Mouse (Mus musculus): ENCODE results near the gene Tspan7. TPM values are rescaled to one million over a fixed set of nuclear protein-coding genes. Genes with fewer than 3 reads are reported as not detected.
A peak's percentile ranks its signal among the peaks of the same experiment; 100 is the strongest.

Tspan7 gene
- 635 and 712 TPM in 2 replicates for polyA plus RNA-seq (2012; rRNA removed)

GRCm38 (mm10) chrX:10484872-10485569 is at the start of gene Tspan7:
Tspan7 (plus strand) TSS chrX:10485158.
- WGBS = 18% methylated on average over 31 of the region's 41 CpGs
- no peak for TF ChIP-seq CTCF (IDR thresholded peaks at IDR 0.05; ENCODE audit: insufficient read depth, low read length)
- no peak for TF ChIP-seq POLR2A (IDR thresholded peaks at IDR 0.05; ENCODE audit: borderline replicate concordance, extremely low read depth, low read depth, low read length)
- Histone ChIP-seq H3K4me1 (ENCODE audit: control insufficient read depth, insufficient read depth, low read length) (no peaks in the 10 kb centered on the region; the same call in 1 of the 2 replicates), H3K4me3 (replicated peaks; ENCODE audit: extremely low read depth, low read depth, low read length) (peak within 1 kb of the TSS; percentile 89)
- DNase-seq = peak; percentile 20

- Histone ChIP-seq H3K4me1 (ENCODE audit: control insufficient read depth, insufficient read depth, low read length) (no peaks in the 10 kb centered on the region), H3K4me3 (replicated peaks; ENCODE audit: extremely low read depth, low read depth, low read length) (no peak overlapping the region)
- DNase-seq = no peak
- TF ChIP-seq CTCF (IDR thresholded peaks at IDR 0.05; ENCODE audit: insufficient read depth, low read length) (no peak), POLR2A (IDR thresholded peaks at IDR 0.05; ENCODE audit: borderline replicate concordance, extremely low read depth, low read depth, low read length) (no peak)
- 80% methylated on average over 10 of the region's 10 CpGs for WGBS
Measured at GRCm38 (mm10) chrX:10449323-10449980, 35.5 kb upstream of the Tspan7 start.

DNA sequence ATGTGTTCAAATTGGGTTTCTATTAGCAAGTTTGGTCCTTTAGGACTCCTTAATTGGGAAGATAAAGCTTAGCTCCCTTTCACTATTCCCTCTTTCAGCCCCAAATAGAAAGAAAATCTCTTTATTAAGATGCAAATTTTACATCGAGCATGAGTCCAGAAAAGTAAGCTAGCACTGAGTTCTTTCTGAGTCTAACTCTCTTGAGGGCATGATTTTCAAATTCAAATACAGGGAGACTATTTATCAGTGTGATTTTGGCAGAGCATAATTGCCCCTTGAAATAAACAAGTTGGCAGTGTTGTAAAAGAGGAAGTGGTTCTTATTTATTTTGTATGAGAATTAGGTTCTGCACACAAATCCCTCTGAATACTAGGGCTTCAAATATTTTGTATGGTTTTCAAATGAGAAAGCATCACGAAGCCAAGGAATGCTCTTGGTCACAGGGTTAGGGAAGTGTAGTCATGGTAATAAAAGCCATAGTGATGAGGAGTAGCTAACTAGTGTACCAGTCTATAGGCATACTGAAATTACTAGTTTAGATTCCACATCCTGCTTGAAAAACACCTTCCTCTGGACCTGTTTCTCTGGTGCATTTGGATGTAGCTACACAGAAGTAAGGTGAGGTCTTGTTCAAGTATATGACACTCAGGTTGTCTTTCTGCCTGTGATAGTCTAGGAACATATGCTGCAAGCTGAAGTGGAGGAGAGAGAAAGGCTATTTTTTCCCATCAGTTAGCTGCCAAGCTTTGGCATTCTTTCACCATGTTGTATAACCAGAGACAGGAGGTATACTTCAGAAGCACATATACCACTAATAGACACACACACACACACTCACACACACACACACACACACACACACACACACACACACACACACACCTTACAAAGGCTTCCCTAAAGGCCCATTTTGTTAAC is 34.6 kb upstream of the Tspan7 start:
- WGBS = 58% methylated on average over 2 of the region's 2 CpGs
- TF ChIP-seq CTCF (IDR thresholded peaks at IDR 0.05; ENCODE audit: insufficient read depth, low read length) (no peak), POLR2A (IDR thresholded peaks at IDR 0.05; ENCODE audit: borderline replicate concordance, extremely low read depth, low read depth, low read length) (no peak)
- no peaks in the 10 kb centered on the region for H3K4me1 ChIP-seq (ENCODE audit: control insufficient read depth, insufficient read depth, low read length)
- DNase-seq = no peak
- no peak overlapping the region for H3K4me3 ChIP-seq (replicated peaks; ENCODE audit: extremely low read depth, low read depth, low read length)

DNA sequence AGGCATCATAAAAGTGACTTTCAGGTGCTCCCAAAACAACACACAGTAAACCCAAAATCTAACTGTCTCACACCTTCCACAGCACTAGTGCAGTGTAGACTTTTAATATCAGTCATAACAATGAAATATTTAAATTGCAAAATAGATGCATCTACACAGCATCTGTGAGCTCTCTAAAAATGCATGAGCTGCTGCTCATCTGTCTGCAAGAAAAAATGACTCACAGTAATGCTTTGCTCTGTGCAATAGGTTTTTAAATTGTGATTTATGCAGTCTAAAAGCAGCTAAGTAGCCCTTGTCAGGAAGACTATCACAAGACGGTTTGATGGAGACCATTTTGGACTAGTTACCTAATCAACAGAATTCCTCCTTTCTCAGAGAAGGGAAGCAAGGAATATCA is 31.2 kb upstream of the Tspan7 start:
- DNase-seq = no peak
- WGBS = 43% methylated on average over 1 of the region's 1 CpGs
- H3K4me3 ChIP-seq (replicated peaks; ENCODE audit: extremely low read depth, low read depth, low read length) = no peak overlapping the region
- TF ChIP-seq POLR2A (IDR thresholded peaks at IDR 0.05; ENCODE audit: borderline replicate concordance, extremely low read depth, low read depth, low read length) (no peak), CTCF (IDR thresholded peaks at IDR 0.05; ENCODE audit: insufficient read depth, low read length) (no peak)
- no peaks in the 10 kb centered on the region for H3K4me1 ChIP-seq (ENCODE audit: control insufficient read depth, insufficient read depth, low read length)

GRCm38 (mm10) chrX:10457256-10457655 is 27.7 kb upstream of the Tspan7 start:
- H3K4me3 ChIP-seq (replicated peaks; ENCODE audit: extremely low read depth, low read depth, low read length) = no peak overlapping the region
- WGBS = 82% methylated on average over 3 of the region's 3 CpGs
- DNase-seq = no peak

GRCm38 (mm10) chrX:10477088-10477487 is 7.9 kb upstream of the Tspan7 start:
- Histone ChIP-seq H3K4me1 (ENCODE audit: control insufficient read depth, insufficient read depth, low read length) (no peaks in the 10 kb centered on the region), H3K4me3 (replicated peaks; ENCODE audit: extremely low read depth, low read depth, low read length) (no peak overlapping the region)
- WGBS = 85% methylated on average over 1 of the region's 1 CpGs
- no peak for TF ChIP-seq CTCF (IDR thresholded peaks at IDR 0.05; ENCODE audit: insufficient read depth, low read length)
- TF ChIP-seq POLR2A (IDR thresholded peaks at IDR 0.05; ENCODE audit: borderline replicate concordance, extremely low read depth, low read depth, low read length) = no peak
- no peak for DNase-seq

More at GRCm38 (mm10) chrX:10457256-10457655, 27.7 kb upstream of the Tspan7 start:
- no peaks in the 10 kb centered on the region for H3K4me1 ChIP-seq (ENCODE audit: control insufficient read depth, insufficient read depth, low read length)
- TF ChIP-seq CTCF (IDR thresholded peaks at IDR 0.05; ENCODE audit: insufficient read depth, low read length) (no peak), POLR2A (IDR thresholded peaks at IDR 0.05; ENCODE audit: borderline replicate concordance, extremely low read depth, low read depth, low read length) (no peak)

DNA sequence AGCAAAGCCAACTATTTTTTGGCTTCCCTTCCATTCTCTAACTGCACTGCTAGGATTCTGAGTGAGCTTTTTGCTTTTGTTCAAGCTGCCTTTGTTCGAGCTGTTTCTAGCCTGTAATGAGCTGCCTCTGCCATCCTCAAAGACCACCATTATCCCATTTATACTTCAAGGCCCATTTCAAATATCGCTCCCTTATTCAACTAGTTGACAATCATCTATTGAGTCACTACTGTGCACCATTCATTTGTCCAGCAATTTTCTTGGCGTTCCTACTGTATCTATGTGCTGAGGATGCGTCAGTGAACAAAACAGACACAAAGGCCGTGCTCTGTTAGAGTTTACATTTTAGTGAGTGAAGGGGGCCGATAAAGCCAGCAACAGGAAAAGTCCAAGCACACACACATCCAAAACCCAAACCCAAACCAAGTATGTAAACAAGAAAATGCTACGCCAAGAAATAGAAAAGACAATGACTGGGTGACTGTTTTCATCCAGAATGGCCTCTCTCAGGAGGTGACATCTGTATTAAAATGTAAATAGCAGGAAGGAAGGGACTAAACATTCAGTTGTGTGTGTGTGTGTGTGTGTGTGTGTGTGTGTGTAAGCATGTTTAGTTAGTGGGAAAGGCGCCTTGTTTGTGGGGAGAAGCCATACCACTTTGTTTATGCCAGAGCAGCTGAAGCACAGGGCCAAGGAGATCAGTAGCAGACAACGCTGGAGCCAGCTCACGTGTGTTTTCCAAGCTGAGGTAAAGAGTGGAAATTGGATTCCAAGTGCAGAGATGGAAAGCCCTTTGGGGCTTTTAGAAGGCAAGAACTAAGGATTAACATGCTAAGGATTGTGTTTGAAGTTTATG is 5.7 kb upstream of the Tspan7 start:
- TF ChIP-seq CTCF (IDR thresholded peaks at IDR 0.05; ENCODE audit: insufficient read depth, low read length) (no peak), POLR2A (IDR thresholded peaks at IDR 0.05; ENCODE audit: borderline replicate concordance, extremely low read depth, low read depth, low read length) (no peak)
- DNase-seq = no peak
- H3K4me3 ChIP-seq (replicated peaks; ENCODE audit: extremely low read depth, low read depth, low read length) = no peak overlapping the region
- H3K4me1 ChIP-seq (ENCODE audit: control insufficient read depth, insufficient read depth, low read length) = no peaks in the 10 kb centered on the region; the same call in 1 of the 2 replicates
- 65% methylated on average over 10 of the region's 10 CpGs for WGBS

DNA sequence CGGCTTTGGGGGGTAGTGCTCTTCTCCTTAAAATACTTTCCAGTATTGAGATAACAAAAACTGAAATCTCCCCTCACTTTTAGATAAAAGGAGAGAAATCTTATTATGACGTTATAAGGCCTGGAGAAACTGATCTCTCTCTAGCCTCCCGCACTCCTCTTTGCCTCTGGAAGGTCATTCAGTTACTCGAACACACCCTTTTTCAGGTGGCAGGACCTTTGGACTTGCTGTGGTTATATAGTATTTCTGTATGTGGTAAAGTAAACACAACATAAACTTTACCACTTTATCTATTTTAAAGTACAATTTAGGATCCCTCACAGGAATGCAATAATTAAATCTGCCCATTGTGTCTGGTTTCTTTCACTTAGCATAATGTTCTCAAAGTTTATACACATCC is 5.0 kb upstream of the Tspan7 start:
- Histone ChIP-seq H3K4me3 (replicated peaks; ENCODE audit: extremely low read depth, low read depth, low read length) (no peak overlapping the region), H3K4me1 (ENCODE audit: control insufficient read depth, insufficient read depth, low read length) (no peaks in the 10 kb centered on the region; the same call in 1 of the 2 replicates)
- 83% methylated on average over 4 of the region's 4 CpGs for WGBS
- DNase-seq = no peak
- no peak for TF ChIP-seq CTCF (IDR thresholded peaks at IDR 0.05; ENCODE audit: insufficient read depth, low read length)
- TF ChIP-seq POLR2A (IDR thresholded peaks at IDR 0.05; ENCODE audit: borderline replicate concordance, extremely low read depth, low read depth, low read length) = no peak

Data from lung, adult 2 months (tissue).